Mouse (Mus musculus) midbrain, embryonic 16.5 days (tissue): ENCODE measurements around the gene Lyl1. TPM values are rescaled to one million over a fixed set of nuclear protein-coding genes. Genes with fewer than 3 reads are reported as not detected.

Experiments
- ATAC-seq: fragments of 200-750 bp; cut with Nextera tagmentation; 2 replicates; pipeline ENCODE4 v1.8.0; 2017; ENCODE audit warnings: moderate TSS enrichment
- H3K27ac ChIP-seq: fragments of 300-500 bp; sonication (generic); 2 replicates; pipeline ENCODE4 v1.5.1; 2014; ENCODE audit warnings: mild to moderate bottlenecking, low read length, mixed read lengths
- H3K27me3 ChIP-seq: fragments of 300-500 bp; sonication (generic); 2 replicates; pipeline ENCODE4 v1.6.1; 2014; ENCODE audit warnings: low read depth, low read length, mixed read lengths; ENCODE audit not compliant: control insufficient read depth, insufficient read depth
- H3K36me3 ChIP-seq: fragments of 300-500 bp; sonication (generic); 2 replicates; pipeline ENCODE4 v1.6.1; 2014; ENCODE audit warnings: mild to moderate bottlenecking, low read length, moderate library complexity, mixed read lengths; ENCODE audit not compliant: control insufficient read depth, insufficient read depth
- H3K4me1 ChIP-seq: fragments of 300-500 bp; sonication (generic); 2 replicates; pipeline ENCODE4 v1.6.1; 2014; ENCODE audit warnings: mild to moderate bottlenecking, low read length, mixed read lengths; ENCODE audit not compliant: control insufficient read depth, insufficient read depth
- H3K4me2 ChIP-seq: fragments of 300-500 bp; sonication (generic); 2 replicates; pipeline ENCODE4 v1.6.1; 2014; ENCODE audit warnings: mild to moderate bottlenecking, low read length, mixed read lengths
- H3K4me3 ChIP-seq: fragments of 300-500 bp; sonication (generic); 2 replicates; pipeline ENCODE4 v1.5.1; 2014; ENCODE audit warnings: low read depth, mild to moderate bottlenecking, low read length, moderate library complexity, mixed read lengths
- H3K9ac ChIP-seq: fragments of 300-500 bp; sonication (generic); 2 replicates; pipeline ENCODE4 v1.6.1; 2014; ENCODE audit warnings: low read depth, low read length, mixed read lengths
- H3K9me3 ChIP-seq: fragments of 300-500 bp; sonication (generic); replicated peaks from 2 replicates; pipeline ENCODE4 v1.6.1; 2014; ENCODE audit warnings: mild to moderate bottlenecking, low read length, mixed read lengths; ENCODE audit not compliant: control insufficient read depth, poor library complexity, severe bottlenecking
- WGBS: fragments of 180-500 bp; shearing (Covaris S2); extraction: QIAGEN DNeasy Blood & Tissue Kit; methylation state at CpG from one replicate; pipeline ENCODE4 v1.1.7; 2014; 5-methylcytosine and 5-hydroxymethylcytosine counted together
- polyA plus RNA-seq: library from polyadenylated mRNA; unstranded; fragments of >200 nt; fragmentation: Nextera tagmentation; extraction: Ambion mirVana; gene quantifications from 2 replicates; pipeline ENCODE4 v1.2.1, GENCODE M21; 2015

Lyl1 gene
- polyA plus RNA-seq, 1 experiment from 2014 or later: 3.1 TPM

DNA sequence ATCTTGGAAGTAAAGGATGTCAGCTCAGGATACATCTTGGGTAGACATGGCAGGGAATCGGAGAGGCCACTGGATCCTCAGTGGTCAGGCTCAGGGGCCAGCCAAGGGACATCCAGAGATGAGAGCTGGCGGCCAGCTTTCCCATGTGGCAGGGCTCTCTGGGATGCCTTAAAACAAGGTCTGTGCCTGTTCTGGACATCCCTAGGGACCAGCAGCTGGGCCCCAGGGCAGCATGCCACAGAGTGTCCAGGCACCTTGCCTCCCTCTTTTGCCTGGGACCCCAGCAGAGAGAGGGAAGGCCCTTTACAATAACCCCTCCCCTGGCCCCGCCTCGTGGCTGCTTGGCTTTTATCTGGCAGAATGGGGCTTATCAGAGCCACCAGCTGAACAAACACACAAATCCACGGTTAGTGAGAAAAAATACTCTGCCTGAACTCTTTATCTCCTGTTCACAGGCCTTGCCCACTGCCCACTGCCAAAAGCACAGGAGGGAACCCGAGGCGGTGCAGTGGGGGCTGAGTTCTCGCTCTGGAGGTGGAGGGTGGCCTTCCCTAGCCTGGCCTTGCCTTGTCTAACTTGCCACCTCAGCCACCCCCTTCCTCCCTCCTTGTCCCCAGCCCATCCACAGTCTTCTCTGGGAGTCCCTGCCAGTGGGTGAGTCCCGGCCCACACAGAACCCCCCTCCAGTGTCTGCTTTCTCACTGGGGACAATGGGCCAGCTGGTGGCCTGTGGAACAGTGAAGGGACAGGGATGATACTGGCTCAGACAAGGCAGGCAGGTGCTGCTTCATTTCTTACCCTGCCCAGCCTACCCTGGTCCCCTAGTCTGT is 29.5 kb downstream of the Lyl1 start:
- H3K9me3 ChIP-seq: no peaks in the 10 kb centered on the region
- H3K36me3 ChIP-seq: no peaks in the 10 kb centered on the region
- H3K4me1 ChIP-seq: peaks cover 27% of the 10 kb centered on the region
- peak overlapping the region; percentile 33 for H3K9ac ChIP-seq
- ATAC-seq: peak; percentile 54
- peak overlapping the region; percentile 81 for H3K27ac ChIP-seq
- no peak overlapping the region for H3K4me3 ChIP-seq
- no peak overlapping the region for H3K4me2 ChIP-seq
- 29% methylated on average over 9 of the region's 9 CpGs for WGBS
- no peaks in the 10 kb centered on the region; the same call in 1 of the 2 replicates for H3K27me3 ChIP-seq

DNA sequence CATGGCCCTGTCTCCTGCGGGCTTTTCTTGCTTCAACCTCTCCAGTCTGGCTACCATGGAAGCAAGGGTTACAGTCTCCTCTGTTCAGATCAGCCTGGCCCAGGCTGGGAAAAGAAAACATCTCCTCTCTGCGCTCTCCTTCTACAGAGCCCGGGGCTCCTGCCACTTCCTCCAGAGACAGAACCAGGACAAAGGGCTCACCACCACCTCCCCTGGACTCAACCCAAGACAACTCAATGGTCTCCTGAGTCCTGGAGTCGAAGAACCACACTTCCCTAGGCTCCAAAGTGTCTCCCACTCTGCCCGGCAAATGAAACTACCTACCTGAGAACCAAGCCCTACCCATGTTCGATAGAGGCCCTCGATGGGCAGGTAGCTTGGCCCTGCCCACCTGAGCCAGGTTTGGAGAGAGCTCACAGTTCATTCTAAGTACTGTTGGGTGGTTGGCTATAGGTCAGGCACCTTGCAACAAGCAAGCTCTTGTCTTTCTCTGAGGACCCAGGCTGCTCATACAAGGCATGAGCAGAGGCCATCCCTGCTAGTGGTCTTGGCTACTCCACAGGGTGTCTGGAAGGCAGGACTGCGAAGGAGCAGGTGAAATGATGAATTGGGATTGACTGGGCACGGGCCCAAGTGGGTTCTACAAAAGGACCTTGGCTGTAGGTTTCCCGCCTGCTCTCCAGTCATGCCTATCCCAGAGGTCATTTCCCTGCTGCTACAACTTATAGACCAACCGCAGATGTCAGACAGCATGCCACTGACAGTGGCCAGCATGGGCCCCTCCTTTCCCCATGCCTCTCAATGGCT is 30.3 kb downstream of the Lyl1 start:
- H3K9me3 ChIP-seq: no peaks in the 10 kb centered on the region
- H3K27ac ChIP-seq: peak overlapping the region; percentile 81
- peaks cover 27% of the 10 kb centered on the region for H3K4me1 ChIP-seq
- no peak for ATAC-seq
- WGBS: 63% methylated on average over 11 of the region's 11 CpGs
- no peaks in the 10 kb centered on the region for H3K36me3 ChIP-seq
- H3K27me3 ChIP-seq: no peaks in the 10 kb centered on the region; the same call in 1 of the 2 replicates
- H3K4me2 ChIP-seq: no peak overlapping the region
- no peak overlapping the region for H3K9ac ChIP-seq
- H3K4me3 ChIP-seq: no peak overlapping the region

DNA sequence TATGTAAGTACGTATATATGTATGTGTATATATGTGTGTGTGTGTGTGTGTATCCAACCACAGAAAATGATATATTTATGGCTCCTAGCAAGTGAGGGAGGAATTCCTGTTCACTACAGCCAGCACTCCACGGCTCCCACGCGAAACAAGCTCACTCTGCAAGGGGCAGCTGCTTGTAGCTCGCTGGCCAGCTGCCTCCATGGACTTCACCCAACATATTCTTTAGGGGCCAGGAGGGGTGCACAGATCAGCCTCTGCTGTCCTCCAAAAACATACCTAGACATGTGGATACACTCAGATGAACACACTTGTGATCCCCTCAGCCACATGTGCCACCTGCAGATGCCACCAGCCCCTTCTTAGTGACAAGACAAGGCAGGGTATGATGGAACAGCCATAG is 31.3 kb downstream of the Lyl1 start:
- Histone ChIP-seq H3K9me3 (no peaks in the 10 kb centered on the region), H3K27ac (peak overlapping the region; percentile 81), H3K36me3 (no peaks in the 10 kb centered on the region), H3K9ac (no peak overlapping the region), H3K4me3 (no peak overlapping the region), H3K4me1 (peaks cover 27% of the 10 kb centered on the region), H3K4me2 (no peak overlapping the region), H3K27me3 (no peaks in the 10 kb centered on the region; the same call in 1 of the 2 replicates)
- WGBS: 68% methylated on average over 5 of the region's 5 CpGs
- ATAC-seq: no peak

DNA sequence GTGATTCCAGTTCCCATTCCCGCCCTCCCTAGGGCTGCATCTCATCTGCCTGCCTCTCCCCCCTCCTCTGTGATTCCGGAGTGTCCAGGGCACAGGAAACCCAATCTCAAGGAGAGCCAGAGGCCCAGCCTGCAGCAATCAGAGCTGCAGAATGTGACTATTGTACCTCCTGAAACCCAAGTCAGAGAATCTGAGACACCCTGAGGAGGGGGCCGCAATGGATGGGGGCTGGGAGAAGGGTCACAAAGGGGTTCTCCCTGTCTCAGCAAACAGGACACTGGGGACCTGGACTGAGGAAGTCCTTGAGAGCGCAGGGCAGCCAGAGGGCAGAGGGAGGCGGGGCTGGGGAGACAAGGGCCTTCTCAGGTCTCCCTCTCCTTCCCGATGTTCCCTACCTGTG is 31.7 kb downstream of the Lyl1 start:
- no peaks in the 10 kb centered on the region for H3K36me3 ChIP-seq
- H3K9ac ChIP-seq: 0 out of 2 replicates have a peak overlapping the region, but pooled peaks have one; percentile 23
- H3K4me2 ChIP-seq: no peak overlapping the region
- H3K27ac ChIP-seq: peak overlapping the region; percentile 81; the same call in 1 of the 2 replicates
- WGBS: 53% methylated on average over 5 of the region's 6 CpGs
- H3K4me1 ChIP-seq: peaks cover 29% of the 10 kb centered on the region
- peaks cover 2% of the 10 kb centered on the region; the same call in 1 of the 2 replicates for H3K27me3 ChIP-seq
- H3K4me3 ChIP-seq: no peak overlapping the region
- no peaks in the 10 kb centered on the region for H3K9me3 ChIP-seq
- ATAC-seq: no peak

DNA sequence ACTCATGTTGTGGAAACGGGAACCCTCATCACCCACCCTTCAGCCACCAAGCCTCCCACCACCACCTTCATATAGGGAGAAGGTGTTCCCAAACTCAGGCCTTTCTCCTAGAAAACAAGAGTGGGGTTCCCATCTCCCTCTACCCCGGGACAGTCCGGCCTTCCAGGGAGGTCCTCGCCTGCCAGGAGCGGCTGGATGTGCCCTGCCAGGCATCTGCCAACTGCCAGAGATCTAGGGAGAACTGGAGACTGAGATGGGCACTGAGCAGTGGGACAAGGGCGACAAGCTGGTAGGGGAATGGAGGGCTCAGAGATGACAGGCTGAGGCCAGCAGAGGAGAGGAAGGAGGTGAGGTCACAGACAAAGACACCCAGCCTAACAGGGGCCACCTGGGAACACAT is 32.7 kb downstream of the Lyl1 start:
- no peak overlapping the region for H3K4me2 ChIP-seq
- no peaks in the 10 kb centered on the region for H3K36me3 ChIP-seq
- 89% methylated on average over 6 of the region's 6 CpGs for WGBS
- no peak overlapping the region for H3K4me3 ChIP-seq
- ATAC-seq: no peak
- peaks cover 11% of the 10 kb centered on the region for H3K27me3 ChIP-seq
- no peak overlapping the region for H3K9ac ChIP-seq
- H3K27ac ChIP-seq: no peak overlapping the region
- peaks cover 32% of the 10 kb centered on the region for H3K4me1 ChIP-seq
- no peaks in the 10 kb centered on the region for H3K9me3 ChIP-seq

DNA sequence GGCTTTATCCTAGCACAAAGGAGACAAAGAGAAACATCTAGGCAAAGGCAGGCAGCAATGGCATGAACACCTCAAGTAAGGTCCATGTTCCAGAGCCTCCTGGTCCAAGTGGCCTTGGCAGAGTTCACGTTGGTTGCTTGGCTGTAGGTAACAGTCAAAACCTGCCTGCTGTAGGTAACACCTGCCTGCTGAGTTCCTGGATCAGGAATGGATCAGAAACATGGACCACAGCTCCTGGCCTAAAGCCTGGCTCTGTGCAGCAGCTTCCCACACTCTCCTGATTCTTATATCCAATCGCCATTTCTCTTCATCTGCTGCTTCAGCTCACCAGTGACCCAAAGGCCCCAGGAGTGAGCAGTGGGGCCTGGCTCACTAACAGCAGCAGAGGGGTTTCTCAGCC is 33.4 kb downstream of the Lyl1 start:
- Histone ChIP-seq H3K27me3 (peaks cover 16% of the 10 kb centered on the region), H3K4me1 (peaks cover 32% of the 10 kb centered on the region)

DNA sequence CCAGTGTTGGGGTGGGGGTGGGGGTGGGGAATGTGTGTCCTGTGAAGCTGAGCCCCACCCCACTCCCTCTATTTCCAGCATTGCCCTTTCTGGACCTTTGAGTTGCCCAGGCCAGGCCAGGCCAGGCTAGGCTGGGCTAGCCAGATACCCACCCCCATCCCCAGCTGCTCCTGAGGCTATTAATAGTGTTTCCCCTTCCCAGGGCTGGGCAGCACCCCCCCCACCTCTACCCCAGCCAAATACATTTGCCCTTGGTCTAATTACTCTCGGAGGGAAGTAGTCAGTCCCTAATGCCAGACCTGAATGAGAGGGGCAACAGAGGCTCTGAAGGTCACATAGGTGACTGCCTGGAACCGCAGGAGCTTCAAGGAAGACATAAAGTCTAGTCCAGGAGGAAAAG is 34.3 kb downstream of the Lyl1 start:
- Histone ChIP-seq H3K36me3 (no peaks in the 10 kb centered on the region), H3K27ac (no peak overlapping the region), H3K27me3 (peaks cover 21% of the 10 kb centered on the region), H3K9ac (no peak overlapping the region), H3K9me3 (no peaks in the 10 kb centered on the region), H3K4me3 (no peak overlapping the region), H3K4me1 (peaks cover 28% of the 10 kb centered on the region), H3K4me2 (no peak overlapping the region)
- WGBS: 49% methylated on average over 2 of the region's 2 CpGs
- no peak for ATAC-seq

More for the DNA sequence above, 33.4 kb downstream of the Lyl1 start:
- Histone ChIP-seq H3K4me3 (no peak overlapping the region), H3K9ac (no peak overlapping the region), H3K27ac (no peak overlapping the region), H3K36me3 (no peaks in the 10 kb centered on the region), H3K9me3 (no peaks in the 10 kb centered on the region), H3K4me2 (no peak overlapping the region)
- ATAC-seq: no peak
- 85% methylated on average over 2 of the region's 2 CpGs for WGBS

DNA sequence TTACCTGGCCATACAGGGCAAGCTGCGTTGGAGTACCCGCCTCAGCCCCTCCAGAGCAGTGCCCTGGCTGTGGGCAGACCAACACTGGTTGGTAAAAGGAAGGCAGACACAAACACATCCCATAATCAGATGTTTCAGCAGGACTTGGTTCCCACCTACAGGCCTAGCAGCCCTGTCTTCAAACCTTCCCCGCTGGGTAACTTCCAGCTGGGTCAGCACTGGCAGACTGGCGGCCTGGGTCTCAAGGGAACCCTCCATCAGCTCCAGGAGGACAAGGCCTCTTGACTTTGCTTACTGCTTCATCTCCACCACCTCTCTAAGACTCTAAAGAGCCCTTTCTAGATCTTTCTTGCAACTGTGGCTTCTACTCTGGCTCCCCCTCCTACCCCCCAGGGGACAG is 35.3 kb downstream of the Lyl1 start:
- Histone ChIP-seq H3K4me2 (no peak overlapping the region), H3K4me1 (peaks cover 25% of the 10 kb centered on the region), H3K27ac (no peak overlapping the region), H3K9ac (no peak overlapping the region), H3K9me3 (no peaks in the 10 kb centered on the region), H3K36me3 (no peaks in the 10 kb centered on the region), H3K27me3 (peaks cover 30% of the 10 kb centered on the region), H3K4me3 (no peak overlapping the region)
- no peak for ATAC-seq
- WGBS: 75% methylated on average over 4 of the region's 4 CpGs

DNA sequence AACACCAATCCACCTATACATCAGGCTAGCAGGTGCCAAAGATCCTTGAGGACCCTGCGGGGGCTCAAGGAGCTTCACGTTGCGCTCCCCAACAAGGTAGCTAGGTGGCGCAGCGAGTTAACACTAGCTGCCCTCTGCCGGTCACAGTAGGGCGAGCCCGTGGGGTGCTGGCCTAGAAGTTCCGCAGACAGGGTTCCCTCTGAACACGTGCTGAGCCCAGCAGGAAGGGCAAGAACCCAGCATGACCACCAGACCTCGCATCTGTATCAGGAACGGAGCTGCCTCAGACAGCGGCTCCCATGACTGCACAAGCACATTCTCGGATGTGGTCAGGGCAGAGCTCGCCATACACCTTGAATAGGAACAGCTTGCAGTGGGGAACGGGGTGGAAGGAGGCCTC is 36.4 kb downstream of the Lyl1 start:
- H3K27ac ChIP-seq: no peak overlapping the region
- WGBS: 2% methylated on average over 16 of the region's 16 CpGs
- no peak overlapping the region for H3K4me3 ChIP-seq

More for the DNA sequence above, 36.4 kb downstream of the Lyl1 start:
- peaks cover 41% of the 10 kb centered on the region for H3K27me3 ChIP-seq
- no peak overlapping the region for H3K9ac ChIP-seq
- peaks cover 19% of the 10 kb centered on the region for H3K4me1 ChIP-seq
- no peaks in the 10 kb centered on the region for H3K9me3 ChIP-seq
- H3K4me2 ChIP-seq: peak overlapping the region; percentile 30; the same call in 1 of the 2 replicates
- no peak for ATAC-seq
- H3K36me3 ChIP-seq: no peaks in the 10 kb centered on the region
